Mouse (Mus musculus): Measurements from ENCODE around the gene Ndufs5. TPM values are rescaled to one million over a fixed set of nuclear protein-coding genes. Genes with fewer than 3 reads are reported as not detected.

Ndufs5 gene
- polyA plus RNA-seq, 1 experiment from 2014 or later = 362 TPM

DNA sequence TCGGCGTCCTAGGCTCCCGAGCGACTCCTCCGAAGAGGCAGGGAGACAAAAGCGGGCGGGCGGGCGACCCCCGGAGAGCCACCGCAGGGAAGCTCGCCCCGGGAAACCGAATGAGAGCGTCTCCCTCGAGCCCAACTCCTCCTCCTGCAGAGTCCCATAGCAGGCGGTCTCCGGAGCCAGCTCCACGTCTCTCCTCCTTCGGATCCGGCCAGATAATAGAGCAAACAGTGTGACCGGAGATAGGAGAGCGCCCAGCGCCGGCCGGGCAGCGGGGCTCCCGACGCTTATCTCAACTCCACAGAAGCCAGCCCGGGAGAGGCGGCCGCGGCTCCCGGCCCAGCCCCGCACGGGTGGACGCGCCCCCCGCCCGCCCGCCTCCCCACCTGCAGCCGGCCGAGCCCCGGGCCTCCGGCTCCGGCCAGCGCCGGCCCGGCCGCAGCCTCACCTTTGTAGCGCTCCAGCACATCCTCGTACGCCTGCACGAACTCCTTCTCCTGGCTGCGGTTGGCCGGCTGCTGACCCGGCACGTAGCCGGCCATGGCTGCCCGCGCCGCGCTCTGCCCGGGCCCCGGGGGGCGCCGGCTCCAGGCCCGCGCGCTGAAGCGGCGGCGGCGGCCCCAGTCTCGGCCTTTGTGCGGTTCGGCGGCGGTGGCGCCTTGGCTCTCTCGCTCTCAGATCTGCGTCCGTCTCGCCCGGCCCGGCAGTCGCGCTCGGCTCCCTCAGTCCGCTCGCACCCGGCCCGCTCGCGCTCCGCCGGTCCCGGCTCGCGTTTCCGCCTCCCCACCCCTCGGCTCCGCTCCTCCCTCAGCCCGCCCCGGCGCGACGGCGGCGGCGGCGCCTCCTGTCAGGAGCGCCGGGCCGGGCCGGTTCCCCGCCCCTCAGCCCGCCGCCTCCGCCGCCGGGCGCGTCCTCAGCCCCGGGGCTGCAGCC is 53.7 kb downstream of the Ndufs5 start:
- Histone ChIP-seq H3K4me2 (ENCODE audit: low read length) (peak overlapping the region; percentile 70), H3K9ac (replicated peaks; ENCODE audit: low read depth, low read length) (peak overlapping the region; percentile 95), H3K4me1 (replicated peaks; ENCODE audit: control insufficient read depth, insufficient read depth, low read length) (peaks cover 59% of the 10 kb centered on the region), H3K36me3 (ENCODE audit: control insufficient read depth, insufficient read depth) (no peaks in the 10 kb centered on the region), H3K27ac (ENCODE audit: low read length) (peak overlapping the region; percentile 97), H3K4me3 (replicated peaks; ENCODE audit: low read length) (peak overlapping the region; percentile 84), H3K9me3 (ENCODE audit: control insufficient read depth, low read length) (no peaks in the 10 kb centered on the region), H3K27me3 (replicated peaks; ENCODE audit: control insufficient read depth, insufficient read depth, low read length) (no peaks in the 10 kb centered on the region)
- under 1% methylated on average over 120 of the region's 125 CpGs for WGBS
- peak; percentile 61 for ATAC-seq

GRCm38 (mm10) chr4:123663688-123663965 is 54.4 kb downstream of the Ndufs5 start:
- WGBS = 0% methylated on average over 12 of the region's 12 CpGs
- Histone ChIP-seq H3K27ac (ENCODE audit: low read length) (peak overlapping the region; percentile 97), H3K4me2 (ENCODE audit: low read length) (peak overlapping the region; percentile 70), H3K4me3 (replicated peaks; ENCODE audit: low read length) (peak overlapping the region; percentile 84), H3K9me3 (ENCODE audit: control insufficient read depth, low read length) (no peaks in the 10 kb centered on the region), H3K4me1 (replicated peaks; ENCODE audit: control insufficient read depth, insufficient read depth, low read length) (peaks cover 55% of the 10 kb centered on the region), H3K27me3 (replicated peaks; ENCODE audit: control insufficient read depth, insufficient read depth, low read length) (no peaks in the 10 kb centered on the region), H3K36me3 (ENCODE audit: control insufficient read depth, insufficient read depth) (no peaks in the 10 kb centered on the region), H3K9ac (replicated peaks; ENCODE audit: low read depth, low read length) (peak overlapping the region; percentile 95)
- ATAC-seq = no peak

DNA sequence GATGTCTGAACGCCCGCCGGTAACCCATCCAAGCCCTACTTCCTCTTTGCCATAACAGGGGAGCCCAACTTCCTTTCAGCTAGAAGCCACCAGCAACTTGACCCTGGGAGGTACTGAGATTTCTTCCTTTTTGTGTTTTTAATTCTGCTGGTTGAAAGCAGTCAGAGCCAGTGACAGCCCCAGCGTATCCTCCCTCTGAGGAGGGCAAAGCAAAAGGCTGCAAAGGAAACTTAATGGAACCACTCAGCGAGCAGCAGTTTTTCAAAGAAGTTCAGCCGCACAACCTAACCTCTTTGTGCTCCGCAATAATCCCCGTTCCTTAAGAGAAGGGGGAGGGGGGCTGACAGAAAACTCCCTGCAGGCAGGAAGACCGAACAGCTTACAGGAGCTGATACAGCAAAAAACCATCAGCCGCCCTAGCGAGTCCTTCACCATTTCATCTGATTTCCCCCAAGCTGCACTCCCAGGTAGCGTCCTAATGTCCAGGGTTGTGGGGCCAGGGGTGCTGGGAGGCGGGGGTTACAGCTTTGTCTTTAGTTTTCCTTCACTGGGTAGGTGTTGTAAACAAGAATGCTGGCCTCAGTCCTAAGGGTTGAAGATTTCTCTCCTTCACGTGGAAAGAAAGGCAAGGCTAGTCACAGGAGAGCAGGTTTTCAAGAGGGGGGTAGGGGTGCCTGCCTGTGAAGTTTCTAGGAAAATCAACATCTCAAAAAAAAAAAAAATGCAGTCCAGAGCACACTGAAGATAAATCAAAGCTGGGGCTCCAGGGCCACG is 54.9 kb downstream of the Ndufs5 start:
- ATAC-seq = no peak
- Histone ChIP-seq H3K36me3 (ENCODE audit: control insufficient read depth, insufficient read depth) (no peaks in the 10 kb centered on the region), H3K27me3 (replicated peaks; ENCODE audit: control insufficient read depth, insufficient read depth, low read length) (no peaks in the 10 kb centered on the region), H3K9ac (replicated peaks; ENCODE audit: low read depth, low read length) (peak overlapping the region; percentile 95), H3K4me3 (replicated peaks; ENCODE audit: low read length) (peak overlapping the region; percentile 84), H3K27ac (ENCODE audit: low read length) (peak overlapping the region; percentile 97), H3K4me1 (replicated peaks; ENCODE audit: control insufficient read depth, insufficient read depth, low read length) (peaks cover 57% of the 10 kb centered on the region), H3K9me3 (ENCODE audit: control insufficient read depth, low read length) (no peaks in the 10 kb centered on the region), H3K4me2 (ENCODE audit: low read length) (peak overlapping the region; percentile 70)
- WGBS = 2% methylated on average over 15 of the region's 15 CpGs

Other genes starting within 250 kb of the Ndufs5 start
- gene Macf1, start 33.8 kb downstream of the Ndufs5 start, polyA plus RNA-seq (2015; fragmentation: Nextera tagmentation; extraction: Ambion mirVana) = 75.0 and 82.9 TPM in 2 replicates
- gene Akirin1, start 32.1 kb upstream of the Ndufs5 start, polyA plus RNA-seq (2015; fragmentation: Nextera tagmentation; extraction: Ambion mirVana) = 74.1 and 74.6 TPM in 2 replicates
- gene Rhbdl2, start 69.7 kb upstream of the Ndufs5 start, polyA plus RNA-seq (2015; fragmentation: Nextera tagmentation; extraction: Ambion mirVana) = 1.1 and 1.4 TPM in 2 replicates
- 0.09 and 0.25 TPM in 2 replicates for gene 4933427I04Rik, start 141.5 kb upstream of the Ndufs5 start, polyA plus RNA-seq (2015; fragmentation: Nextera tagmentation; extraction: Ambion mirVana)
- gene Mycbp, start 186.6 kb upstream of the Ndufs5 start, polyA plus RNA-seq (2015; fragmentation: Nextera tagmentation; extraction: Ambion mirVana) = 34.1 and 38.8 TPM in 2 replicates
- 44.7 and 54.8 TPM in 2 replicates for gene Rragc, start 199.2 kb upstream of the Ndufs5 start, polyA plus RNA-seq (2015; fragmentation: Nextera tagmentation; extraction: Ambion mirVana)
- not detected in 2 replicates for gene 4930535I16Rik, start 199.8 kb upstream of the Ndufs5 start, polyA plus RNA-seq (2015; fragmentation: Nextera tagmentation; extraction: Ambion mirVana)